Mouse (Mus musculus) embryonic fibroblast, embryonic 13.5 days (primary cell): ENCODE results near the gene Prrc2a. TPM values are rescaled to one million over a fixed set of nuclear protein-coding genes. Genes with fewer than 3 reads are reported as not detected.
A peak's percentile ranks its signal among the peaks of the same experiment; 100 is the strongest.

Experiments
- H3K27ac ChIP-seq: 2 replicates; pipeline ENCODE4 v1.5.1; 2012; ENCODE audit warnings: low read length, control low read depth, inconsistent platforms; ENCODE audit not compliant: insufficient read depth
- H3K4me1 ChIP-seq: 2 replicates; pipeline ENCODE4 v1.6.1; 2011; ENCODE audit warnings: low read length; ENCODE audit not compliant: control insufficient read depth, insufficient read depth
- H3K4me3 ChIP-seq: 2 replicates; pipeline ENCODE4 v1.5.1; 2011; ENCODE audit warnings: mild to moderate bottlenecking, control low read depth, low read length; ENCODE audit not compliant: insufficient read depth
- CTCF ChIP-seq: IDR thresholded peaks from 2 replicates; pipeline ENCODE4 v1.5.1; 2011; ENCODE audit warnings: mild to moderate bottlenecking, control low read depth, low read length, moderate library complexity, borderline replicate concordance; ENCODE audit not compliant: insufficient read depth
- POLR2A ChIP-seq: IDR thresholded peaks from 2 replicates; pipeline ENCODE4 v1.6.1; 2011; ENCODE audit warnings: low read depth, mild to moderate bottlenecking, control low read depth, low read length, moderate library complexity
- polyA plus RNA-seq: library from polyadenylated mRNA; stranded (reverse); fragments of >200 nt; gene quantifications from 2 replicates; pipeline ENCODE4 v1.2.4, GENCODE M21; 2011; ENCODE audit warnings: low read depth; ENCODE audit not compliant: missing spikeins, insufficient read length

The Prrc2a gene
- polyA plus RNA-seq, 1 experiment: 174 TPM

DNA sequence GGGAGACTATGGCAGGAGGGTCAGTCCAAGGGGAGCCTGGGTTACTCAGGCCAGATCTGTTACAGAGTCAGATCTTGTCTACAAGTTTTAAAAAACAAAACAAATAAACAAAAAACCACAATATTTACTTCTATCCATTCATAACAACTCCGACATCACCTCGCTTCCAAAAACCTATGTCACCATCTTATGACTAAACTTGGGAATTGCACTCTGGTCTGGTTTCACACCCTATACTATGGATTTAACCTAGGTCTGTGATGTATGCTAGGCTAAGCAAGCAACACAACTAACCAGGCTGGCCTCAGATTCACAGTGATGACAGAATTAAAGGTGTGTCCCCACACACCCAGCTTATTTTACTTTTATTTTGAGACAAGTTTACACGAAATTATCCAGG lies 58.2 kb downstream of the Prrc2a start:
- Histone ChIP-seq H3K27ac (no peak overlapping the region), H3K4me3 (no peak overlapping the region), H3K4me1 (no peaks in the 10 kb centered on the region)
- TF ChIP-seq POLR2A: no peak
- TF ChIP-seq CTCF: no peak

DNA sequence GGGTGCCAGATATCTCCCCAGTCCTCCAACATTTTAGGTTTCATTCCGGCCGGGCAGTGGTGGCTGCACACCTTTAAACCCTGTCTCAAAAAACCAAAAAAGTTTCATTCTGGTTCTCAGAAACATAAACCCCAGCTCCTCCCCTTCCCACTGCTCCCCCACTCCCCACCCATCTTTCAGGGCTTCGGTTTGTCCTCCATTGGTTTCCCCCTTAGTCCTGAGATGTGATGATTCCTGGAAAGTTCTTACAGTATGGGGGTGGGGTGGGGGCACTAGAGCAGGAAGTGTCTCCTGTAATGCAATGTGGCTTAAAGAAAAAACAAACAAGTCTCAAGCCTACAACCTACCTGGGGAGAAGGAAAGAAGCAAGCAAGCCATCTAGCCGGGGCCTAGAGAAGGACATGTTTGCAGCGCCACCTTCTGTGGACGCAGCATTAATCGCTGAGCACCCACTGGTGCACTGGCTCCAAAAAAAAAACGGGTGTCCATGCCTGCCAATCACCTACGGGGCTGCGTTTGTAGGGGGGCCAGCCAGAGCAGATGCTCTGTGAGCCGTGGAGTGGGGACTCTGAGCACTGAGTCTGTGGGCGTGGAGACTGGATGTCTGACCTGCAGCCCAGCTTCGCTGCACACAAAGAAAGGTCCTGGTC lies 58.8 kb downstream of the Prrc2a start:
- Histone ChIP-seq H3K4me1 (no peaks in the 10 kb centered on the region), H3K27ac (no peak overlapping the region), H3K4me3 (no peak overlapping the region)
- peak; percentile 64; the same call in 1 of the 2 replicates for TF ChIP-seq CTCF
- no peak for TF ChIP-seq POLR2A

DNA sequence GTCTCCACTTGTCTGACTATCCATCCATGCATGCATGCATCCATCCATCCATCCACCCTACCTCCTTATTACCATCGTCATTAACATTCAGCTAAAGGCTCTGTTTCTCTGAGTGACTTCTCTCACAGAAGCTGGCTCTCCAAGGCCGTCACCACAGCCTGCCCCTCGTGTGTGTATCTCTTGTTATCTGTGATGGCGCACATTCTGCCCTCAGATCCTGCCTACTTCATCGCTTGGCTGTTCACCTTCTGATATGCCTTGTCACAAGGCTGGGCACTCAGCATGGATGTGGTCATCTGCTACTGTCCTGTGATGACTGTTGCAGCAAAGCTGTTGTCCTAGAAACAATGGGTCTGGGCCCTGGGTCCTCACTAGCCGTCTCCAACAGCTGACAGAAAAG lies 59.9 kb downstream of the Prrc2a start:
- H3K27ac ChIP-seq: no peak overlapping the region
- no peaks in the 10 kb centered on the region for H3K4me1 ChIP-seq
- no peak for TF ChIP-seq POLR2A
- H3K4me3 ChIP-seq: no peak overlapping the region

DNA sequence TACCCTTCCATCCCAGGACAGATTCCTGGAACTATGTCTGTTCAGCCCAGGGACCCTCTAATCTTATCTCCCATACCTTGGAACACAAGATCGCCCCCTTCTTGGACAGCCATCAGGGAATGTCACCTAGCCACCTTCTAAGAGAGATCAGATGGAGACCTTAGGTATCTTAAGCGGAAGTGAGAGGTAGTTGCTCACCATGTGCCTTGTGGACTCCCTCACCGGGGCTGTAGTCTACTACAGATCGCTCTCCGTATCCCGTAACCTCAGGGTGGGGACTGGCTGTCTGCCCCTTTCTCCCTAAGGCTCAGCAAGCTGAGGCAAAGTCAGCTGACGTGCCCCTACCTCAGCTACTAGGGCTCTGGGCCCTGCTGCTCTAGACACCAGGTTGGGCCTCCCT lies 60.6 kb downstream of the Prrc2a start:
- Histone ChIP-seq H3K4me3 (no peak overlapping the region), H3K27ac (no peak overlapping the region), H3K4me1 (no peaks in the 10 kb centered on the region)
- TF ChIP-seq CTCF: no peak
- TF ChIP-seq POLR2A: no peak

DNA sequence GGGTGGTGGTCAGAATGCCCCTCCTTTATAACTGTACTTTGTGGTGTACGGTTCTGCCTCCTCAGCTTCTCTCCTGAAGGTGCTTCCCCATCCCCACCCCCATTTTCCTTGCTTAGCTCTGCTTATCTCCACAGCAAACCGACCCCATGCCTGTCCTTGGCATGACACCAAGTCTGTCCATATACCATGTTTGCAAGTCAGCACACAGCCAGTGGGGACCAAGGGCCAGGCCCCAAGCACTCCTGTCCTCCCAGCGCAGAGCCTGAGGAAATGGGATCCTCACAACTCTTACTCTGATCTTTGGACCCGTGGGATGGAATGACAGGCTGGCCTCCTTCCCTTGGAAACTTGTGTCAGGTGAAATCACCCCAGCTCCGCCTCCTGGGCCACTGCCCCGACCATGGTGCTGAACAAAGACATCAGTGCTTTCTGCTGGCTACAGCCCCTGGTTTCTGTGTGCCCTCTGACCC lies 61.4 kb downstream of the Prrc2a start:
- TF ChIP-seq POLR2A (no peak), CTCF (no peak)
- Histone ChIP-seq H3K4me3 (no peak overlapping the region), H3K27ac (no peak overlapping the region), H3K4me1 (no peaks in the 10 kb centered on the region)

DNA sequence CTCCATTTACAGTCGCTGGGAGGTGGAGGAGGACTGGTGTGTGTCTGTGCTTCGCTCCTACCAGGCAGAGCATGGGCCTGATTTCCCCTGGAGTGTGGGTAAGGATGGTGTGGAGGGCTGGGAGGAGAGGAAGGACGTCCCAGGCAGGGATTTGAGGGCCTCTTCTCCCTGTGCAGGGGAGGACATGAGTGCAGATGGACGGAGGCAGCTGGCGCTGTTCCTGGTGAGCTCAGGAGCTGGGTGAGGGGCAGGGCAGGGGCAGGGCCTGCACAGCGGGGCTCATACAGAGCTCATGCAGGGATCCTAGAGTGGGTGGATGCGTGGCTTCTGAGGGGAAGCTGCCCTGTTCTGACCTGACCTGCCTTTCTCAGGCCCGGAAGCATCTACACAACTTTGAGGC lies 62.4 kb downstream of the Prrc2a start:
- no peak for TF ChIP-seq CTCF
- TF ChIP-seq POLR2A: no peak
- no peaks in the 10 kb centered on the region for H3K4me1 ChIP-seq
- no peak overlapping the region for H3K27ac ChIP-seq
- no peak overlapping the region for H3K4me3 ChIP-seq

DNA sequence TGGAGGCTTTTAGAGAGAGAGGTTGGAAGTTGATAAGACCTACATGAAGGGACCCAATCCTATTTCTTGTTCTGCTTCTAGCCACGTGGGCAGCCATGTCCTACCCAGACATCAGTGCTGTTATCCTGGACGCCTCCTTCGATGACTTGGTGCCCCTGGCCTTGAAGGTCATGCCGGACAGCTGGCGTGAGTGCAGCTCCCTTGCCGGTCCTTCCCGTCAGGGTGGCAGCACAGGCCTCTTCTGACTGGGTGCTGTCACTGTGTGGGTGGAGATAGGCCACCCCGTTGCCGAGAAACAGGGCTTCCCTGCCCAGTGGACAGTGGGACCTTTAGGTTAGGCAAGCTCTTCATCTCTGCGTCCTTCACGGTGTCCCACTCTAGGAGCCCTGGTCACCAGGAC lies 63.5 kb downstream of the Prrc2a start:
- no peak overlapping the region for H3K4me3 ChIP-seq
- H3K27ac ChIP-seq: no peak overlapping the region
- H3K4me1 ChIP-seq: no peaks in the 10 kb centered on the region
- TF ChIP-seq POLR2A (no peak), CTCF (no peak)

DNA sequence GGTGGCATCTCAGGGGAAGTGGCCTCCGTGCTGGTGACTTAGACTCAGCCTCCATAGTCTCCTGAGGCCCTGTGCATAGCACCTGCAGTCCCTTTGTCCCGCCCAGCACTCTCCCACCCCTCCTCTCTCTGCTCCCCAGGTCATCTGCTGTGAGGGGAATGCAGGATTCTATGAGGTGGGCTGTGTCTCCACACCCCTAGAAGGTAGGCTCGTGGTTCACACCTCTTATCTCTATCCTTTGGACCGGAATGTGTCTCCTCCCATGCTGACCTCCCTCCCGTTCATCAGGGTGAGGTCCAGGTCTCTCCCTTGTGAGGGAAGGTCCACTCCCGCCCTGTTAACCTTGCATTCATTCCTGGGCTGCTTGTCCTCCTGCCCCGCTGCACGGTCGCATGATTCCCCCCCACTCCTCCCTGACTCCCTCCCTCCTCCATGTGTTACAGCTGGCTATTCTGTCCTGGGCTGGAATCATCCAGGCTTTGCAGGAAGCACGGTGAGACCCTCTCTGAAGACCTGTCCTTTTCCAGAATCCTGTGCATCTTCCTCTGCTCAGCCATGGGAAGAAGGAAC lies 64.4 kb downstream of the Prrc2a start:
- no peak for TF ChIP-seq CTCF
- TF ChIP-seq POLR2A: no peak
- no peak overlapping the region for H3K27ac ChIP-seq
- H3K4me1 ChIP-seq: no peaks in the 10 kb centered on the region
- H3K4me3 ChIP-seq: no peak overlapping the region

Other genes with a start within 250 kb of the Prrc2a start
- gene Neu1, start 233.6 kb downstream of the Prrc2a start, polyA plus RNA-seq: 10.0 and 11.3 TPM in 2 replicates
- 20.9 and 36.6 TPM in 2 replicates for gene Hspa1b, start 205.7 kb downstream of the Prrc2a start, polyA plus RNA-seq
- not detected in 2 replicates for gene Gm20481, start 195.0 kb downstream of the Prrc2a start, polyA plus RNA-seq
- 6.0 and 6.5 TPM in 2 replicates for gene Hspa1a, start 192.7 kb downstream of the Prrc2a start, polyA plus RNA-seq
- not detected in 2 replicates for gene Hspa1l, start 192.2 kb downstream of the Prrc2a start, polyA plus RNA-seq
- gene Lsm2, start 183.0 kb downstream of the Prrc2a start, polyA plus RNA-seq: 74.8 and 93.3 TPM in 2 replicates
- 81.3 and 85.7 TPM in 2 replicates for gene Vars, start 163.9 kb downstream of the Prrc2a start, polyA plus RNA-seq
- 0.12 and 0.26 TPM in 2 replicates for gene Vwa7, start 148.3 kb downstream of the Prrc2a start, polyA plus RNA-seq
- not detected in 2 replicates for gene Sapcd1, start 136.9 kb downstream of the Prrc2a start, polyA plus RNA-seq
- gene Msh5, start 118.2 kb downstream of the Prrc2a start, polyA plus RNA-seq: 1.2 and 2.8 TPM in 2 replicates
- 266 and 360 TPM in 2 replicates for gene Clic1, start 114.9 kb downstream of the Prrc2a start, polyA plus RNA-seq
- 46.4 and 52.8 TPM in 2 replicates for gene Ddah2, start 105.9 kb downstream of the Prrc2a start, polyA plus RNA-seq
- gene Ly6g6c, start 99.5 kb downstream of the Prrc2a start, polyA plus RNA-seq: not detected in 2 replicates
- 0.22 TPM in 1 of 2 replicates, not detected in the other for gene Mpig6b, start 98.7 kb downstream of the Prrc2a start, polyA plus RNA-seq
- gene Ly6g6e, start 88.0 kb downstream of the Prrc2a start, polyA plus RNA-seq: not detected in 2 replicates
- not detected in 2 replicates for gene Ly6g6d, start 86.8 kb downstream of the Prrc2a start, polyA plus RNA-seq
- not detected in 2 replicates for gene Ly6g6f, start 79.3 kb downstream of the Prrc2a start, polyA plus RNA-seq
- gene Abhd16a, start 75.6 kb downstream of the Prrc2a start, polyA plus RNA-seq: 31.8 and 33.9 TPM in 2 replicates
- not detected in 2 replicates for gene Ly6g5c, start 56.6 kb downstream of the Prrc2a start, polyA plus RNA-seq
- gene Ly6g5b, start 49.5 kb downstream of the Prrc2a start, polyA plus RNA-seq: 0.74 TPM in 1 of 2 replicates, not detected in the other
- gene Gpank1, start 43.4 kb downstream of the Prrc2a start, polyA plus RNA-seq: 8.9 and 10.2 TPM in 2 replicates
- gene Csnk2b, start 42.8 kb downstream of the Prrc2a start, polyA plus RNA-seq: 164 and 169 TPM in 2 replicates
- 16.1 and 18.4 TPM in 2 replicates for gene D17H6S53E, start 38.5 kb downstream of the Prrc2a start, polyA plus RNA-seq
- gene Apom, start 32.8 kb downstream of the Prrc2a start, polyA plus RNA-seq: 0.48 TPM in 1 of 2 replicates, not detected in the other
- 193 and 196 TPM in 2 replicates for gene Bag6, start 29.7 kb downstream of the Prrc2a start, polyA plus RNA-seq
- gene Aif1, start 11.2 kb upstream of the Prrc2a start, polyA plus RNA-seq: not detected in 2 replicates
- gene Lst1, start 23.5 kb upstream of the Prrc2a start, polyA plus RNA-seq: 2.5 and 3.5 TPM in 2 replicates
- gene Ltb, start 29.5 kb upstream of the Prrc2a start, polyA plus RNA-seq: not detected in 2 replicates
- gene Tnf, start 37.1 kb upstream of the Prrc2a start, polyA plus RNA-seq: 0.35 TPM in 1 of 2 replicates, not detected in the other
- gene Lta, start 40.5 kb upstream of the Prrc2a start, polyA plus RNA-seq: not detected in 2 replicates
- gene Gm16181, start 55.9 kb upstream of the Prrc2a start, polyA plus RNA-seq: not detected in 2 replicates
- 2.0 and 3.7 TPM in 2 replicates for gene Atp6v1g2, start 68.8 kb upstream of the Prrc2a start, polyA plus RNA-seq
- gene Nfkbil1, start 70.9 kb upstream of the Prrc2a start, polyA plus RNA-seq: 7.9 and 10.1 TPM in 2 replicates
- 182 and 227 TPM in 2 replicates for gene Ddx39b, start 76.8 kb upstream of the Prrc2a start, polyA plus RNA-seq
- 98.1 and 108 TPM in 2 replicates for gene H2-D1, start 97.8 kb upstream of the Prrc2a start, polyA plus RNA-seq
- not detected in 2 replicates for gene H2-Q1, start 155.5 kb upstream of the Prrc2a start, polyA plus RNA-seq
- gene H2-Q2, start 177.3 kb upstream of the Prrc2a start, polyA plus RNA-seq: not detected in 2 replicates
- gene H2-Q4, start 214.7 kb upstream of the Prrc2a start, polyA plus RNA-seq: 6.7 and 13.7 TPM in 2 replicates